Mouse (Mus musculus): Measurements from ENCODE around the gene Col19a1. TPM values are rescaled to one million over a fixed set of nuclear protein-coding genes. Genes with fewer than 3 reads are reported as not detected.
A peak's percentile ranks its signal among the peaks of the same experiment; 100 is the strongest.

Col19a1 gene
- total and polyA plus RNA-seq, 2 experiments from 2014 or later = 2.4 to 2.5 TPM

GRCm38 (mm10) chr1:24349462-24350217 lies 237.6 kb downstream of the Col19a1 start:
- DNase-seq (ENCODE audit: low spot score) (peak; percentile 56), ATAC-seq (ENCODE audit: low FRiP score) (peak; percentile 52; the same call in 1 of the 2 replicates)
- no peak overlapping the region for H3K27ac ChIP-seq (ENCODE audit: low read depth, low read length)
- H3K27me3 ChIP-seq (ENCODE audit: insufficient read depth, low read length) = no peaks in the 10 kb centered on the region
- no peak overlapping the region for H3K4me3 ChIP-seq (ENCODE audit: low read depth, low read length)
- H3K4me2 ChIP-seq (ENCODE audit: low read depth, low read length, poor library complexity, severe bottlenecking) = no peak overlapping the region
- H3K36me3 ChIP-seq (ENCODE audit: insufficient read depth, low read length) = no peaks in the 10 kb centered on the region
- no peak overlapping the region for H3K9ac ChIP-seq (replicated peaks; ENCODE audit: low read length, poor library complexity, severe bottlenecking)
- 73% methylated on average over 13 of the region's 13 CpGs for WGBS
- no peaks in the 10 kb centered on the region for H3K4me1 ChIP-seq (ENCODE audit: insufficient read depth, low read length)
- no peak for TF ChIP-seq CTCF (IDR thresholded peaks at IDR 0.05)
- H3K9me3 ChIP-seq (ENCODE audit: low read length) = no peaks in the 10 kb centered on the region

- Histone ChIP-seq H3K9ac (replicated peaks; ENCODE audit: low read length, poor library complexity, severe bottlenecking) (no peak overlapping the region), H3K9me3 (ENCODE audit: low read length) (no peaks in the 10 kb centered on the region), H3K4me1 (ENCODE audit: insufficient read depth, low read length) (no peaks in the 10 kb centered on the region), H3K36me3 (ENCODE audit: insufficient read depth, low read length) (no peaks in the 10 kb centered on the region), H3K27ac (ENCODE audit: low read depth, low read length) (no peak overlapping the region), H3K4me3 (ENCODE audit: low read depth, low read length) (no peak overlapping the region), H3K4me2 (ENCODE audit: low read depth, low read length, poor library complexity, severe bottlenecking) (no peak overlapping the region), H3K27me3 (ENCODE audit: insufficient read depth, low read length) (no peaks in the 10 kb centered on the region)
- DNase-seq (ENCODE audit: low spot score) (no peak), ATAC-seq (ENCODE audit: low FRiP score) (no peak)
- WGBS = 81% methylated on average over 5 of the region's 5 CpGs
- no peak for TF ChIP-seq CTCF (IDR thresholded peaks at IDR 0.05)
These were observed 239.6 kb downstream of the Col19a1 start for GRCm38 (mm10) chr1:24347621-24348160.

- no peak overlapping the region for H3K27ac ChIP-seq (ENCODE audit: low read depth, low read length)
- no peak overlapping the region for H3K4me3 ChIP-seq (ENCODE audit: low read depth, low read length)
- H3K27me3 ChIP-seq (ENCODE audit: insufficient read depth, low read length) = no peaks in the 10 kb centered on the region
- no peak for ATAC-seq (ENCODE audit: low FRiP score)
- H3K9ac ChIP-seq (replicated peaks; ENCODE audit: low read length, poor library complexity, severe bottlenecking) = no peak overlapping the region
- 85% methylated on average over 10 of the region's 10 CpGs for WGBS
- no peaks in the 10 kb centered on the region for H3K9me3 ChIP-seq (ENCODE audit: low read length)
- H3K4me2 ChIP-seq (ENCODE audit: low read depth, low read length, poor library complexity, severe bottlenecking) = no peak overlapping the region
- H3K36me3 ChIP-seq (ENCODE audit: insufficient read depth, low read length) = no peaks in the 10 kb centered on the region
- TF ChIP-seq CTCF (IDR thresholded peaks at IDR 0.05) = peak; percentile 22
- H3K4me1 ChIP-seq (ENCODE audit: insufficient read depth, low read length) = no peaks in the 10 kb centered on the region
- no peak for DNase-seq (ENCODE audit: low spot score)
These were observed 249.6 kb downstream of the Col19a1 start for GRCm38 (mm10) chr1:24337556-24338275.

GRCm38 (mm10) chr1:24336051-24336450 lies 251.2 kb downstream of the Col19a1 start:
- Histone ChIP-seq H3K27me3 (ENCODE audit: insufficient read depth, low read length) (no peaks in the 10 kb centered on the region), H3K36me3 (ENCODE audit: insufficient read depth, low read length) (no peaks in the 10 kb centered on the region), H3K27ac (ENCODE audit: low read depth, low read length) (no peak overlapping the region), H3K4me3 (ENCODE audit: low read depth, low read length) (no peak overlapping the region), H3K4me2 (ENCODE audit: low read depth, low read length, poor library complexity, severe bottlenecking) (no peak overlapping the region), H3K4me1 (ENCODE audit: insufficient read depth, low read length) (no peaks in the 10 kb centered on the region), H3K9ac (replicated peaks; ENCODE audit: low read length, poor library complexity, severe bottlenecking) (no peak overlapping the region), H3K9me3 (ENCODE audit: low read length) (no peaks in the 10 kb centered on the region)
- TF ChIP-seq CTCF (IDR thresholded peaks at IDR 0.05) = no peak
- DNase-seq (ENCODE audit: low spot score) (peak; percentile 26), ATAC-seq (ENCODE audit: low FRiP score) (no peak)
- 51% methylated on average over 3 of the region's 3 CpGs for WGBS

GRCm38 (mm10) chr1:24316961-24317589 lies 270.2 kb downstream of the Col19a1 start:
- 63% methylated on average over 6 of the region's 6 CpGs for WGBS
- H3K27me3 ChIP-seq (ENCODE audit: insufficient read depth, low read length) = no peaks in the 10 kb centered on the region
- no peaks in the 10 kb centered on the region for H3K9me3 ChIP-seq (ENCODE audit: low read length)
- H3K27ac ChIP-seq (ENCODE audit: low read depth, low read length) = no peak overlapping the region
- no peaks in the 10 kb centered on the region for H3K4me1 ChIP-seq (ENCODE audit: insufficient read depth, low read length)
- no peak overlapping the region for H3K4me3 ChIP-seq (ENCODE audit: low read depth, low read length)
- H3K4me2 ChIP-seq (ENCODE audit: low read depth, low read length, poor library complexity, severe bottlenecking) = no peak overlapping the region
- H3K9ac ChIP-seq (replicated peaks; ENCODE audit: low read length, poor library complexity, severe bottlenecking) = no peak overlapping the region
- H3K36me3 ChIP-seq (ENCODE audit: insufficient read depth, low read length) = no peaks in the 10 kb centered on the region
- no peak for DNase-seq (ENCODE audit: low spot score)
- no peak for ATAC-seq (ENCODE audit: low FRiP score)
- no peak for TF ChIP-seq CTCF (IDR thresholded peaks at IDR 0.05)

All from midbrain, postnatal 0 days (tissue).